Mouse (Mus musculus) midbrain, embryonic 16.5 days (tissue): Measurements from ENCODE around the gene Serpina1f. TPM values are rescaled to one million over a fixed set of nuclear protein-coding genes. Genes with fewer than 3 reads are reported as not detected.

Experiments
- polyA plus RNA-seq: library from polyadenylated mRNA; unstranded; fragments of >200 nt; fragmentation: Nextera tagmentation; extraction: Ambion mirVana; gene quantifications from 2 replicates; pipeline ENCODE4 v1.2.1, GENCODE M21; 2015

The Serpina1f gene
- polyA plus RNA-seq, 1 experiment from 2014 or later = not detected

Other genes with a start within 250 kb of the Serpina1f start
- gene Ifi27l2b, start 238.3 kb downstream of the Serpina1f start, polyA plus RNA-seq = not detected in 2 replicates
- 2.8 and 3.6 TPM in 2 replicates for gene Ppp4r4, start 163.2 kb downstream of the Serpina1f start, polyA plus RNA-seq
- not detected in 2 replicates for gene Serpina10, start 64.1 kb downstream of the Serpina1f start, polyA plus RNA-seq
- gene Serpina6, start 38.3 kb downstream of the Serpina1f start, polyA plus RNA-seq = not detected in 2 replicates
- not detected in 2 replicates for gene Serpina16, start 19.4 kb downstream of the Serpina1f start, polyA plus RNA-seq
- not detected in 2 replicates for gene Serpina1d, start 78.1 kb upstream of the Serpina1f start, polyA plus RNA-seq
- not detected in 2 replicates for gene Serpina1b, start 134.8 kb upstream of the Serpina1f start, polyA plus RNA-seq
- not detected in 2 replicates for gene Serpina1a, start 168.0 kb upstream of the Serpina1f start, polyA plus RNA-seq
- gene Serpina1c, start 209.4 kb upstream of the Serpina1f start, polyA plus RNA-seq = not detected in 2 replicates